Mouse (Mus musculus) cortical plate, adult 2 months (tissue): ENCODE results near the gene Il4ra.

Experiments
- CTCF ChIP-seq: fragments of 200-500 bp; IDR thresholded peaks from 2 replicates; pipeline ENCODE4 v1.5.1; 2011; ENCODE audit warnings: mild to moderate bottlenecking, control low read depth, low read length; ENCODE audit not compliant: insufficient read depth; ENCODE audit errors: extremely low read depth
- POLR2A ChIP-seq: fragments of 200-500 bp; IDR thresholded peaks from 2 replicates; pipeline ENCODE4 v1.6.1; 2011; ENCODE audit warnings: mild to moderate bottlenecking, low read length, control low read depth; ENCODE audit not compliant: insufficient read depth; ENCODE audit errors: extremely low read depth

- no peak for TF ChIP-seq CTCF
- TF ChIP-seq POLR2A: no peak
Observed at GRCm38 (mm10) chr7:125551766-125552709, at the start of gene Il4ra.
